In genomic region chr4:62582365-62583264, GRCm38 (mm10) we compare ENCODE assay signal across 9 mouse cellular contexts. TPM values are rescaled to one million over a fixed set of nuclear protein-coding genes. Genes with fewer than 3 reads are reported as not detected.
DNase-seq lines count a peak whose midpoint lies in the region; ATAC-seq and TF ChIP-seq lines count a peak whose summit lies in the region.
"Had no signal": no experiment of that assay in that cellular context is flagged by ENCODE, and none has a peak within 500 bp of the region (broad histone marks: within the 10 kb centered on the region; RNA-seq: fewer than 3 reads in every experiment).

No protein-coding gene starts in this region.

- H3K4me3 ChIP-seq in heart, adult 2 months = peak overlapping the region; percentile 46; the same call in 1 of the 2 replicates
- peak overlapping the region; percentile 48 for H3K4me3 ChIP-seq in forebrain, embryonic 15.5 days
- H3K4me3 ChIP-seq in kidney, adult 2 months (ENCODE audit: insufficient read depth, low read depth, low read length) = peak overlapping the region; percentile 3; the same call in 1 of the 2 replicates
- H3K4me3 ChIP-seq in limb, embryonic 11.5 days (ENCODE audit: low read depth, low read length) = no peak overlapping the region

- peak; percentile 97 for ATAC-seq in forebrain, embryonic 15.5 days (replicated peaks)
- ATAC-seq in limb, embryonic 11.5 days (ENCODE audit: insufficient number of reproducible peaks, low FRiP score, low TSS enrichment, low read depth) = no peak

- no peaks in the 10 kb centered on the region for H3K27me3 ChIP-seq in heart, adult 2 months (ENCODE audit: control insufficient read depth, insufficient read depth, low read length)
- H3K27me3 ChIP-seq in forebrain, embryonic 15.5 days = no peaks in the 10 kb centered on the region
- H3K27me3 ChIP-seq in kidney, adult 2 months (replicated peaks; ENCODE audit: control insufficient read depth, insufficient read depth, low read length) = no peaks in the 10 kb centered on the region
- H3K27me3 ChIP-seq in limb, embryonic 11.5 days (ENCODE audit: control insufficient read depth, insufficient read depth, low read length) = peaks cover 27% of the 10 kb centered on the region

- TF ChIP-seq POLR2A in heart, adult 2 months (IDR thresholded peaks at IDR 0.05; ENCODE audit: insufficient read depth, low read depth, low read length) = no peak
- TF ChIP-seq POLR2A in brain, embryonic 14.5 days (IDR thresholded peaks at IDR 0.05; ENCODE audit: borderline replicate concordance, extremely low read depth, insufficient read depth, insufficient read length, poor library complexity, severe bottlenecking) = no peak
- no peak for TF ChIP-seq POLR2A in kidney, adult 2 months (IDR thresholded peaks at IDR 0.05; ENCODE audit: low read depth, low read length)

- DNase-seq in heart, adult 2 months = no peak
- no peak for DNase-seq in heart, postnatal 10 days
- DNase-seq in brain, embryonic 14.5 days (ENCODE audit: low read depth) = peak; percentile 97
- no peak for DNase-seq in kidney, adult 2 months
- DNase-seq in limb, embryonic 11.5 days (ENCODE audit: low spot score) = peak; percentile 37
- peak; percentile 37 for DNase-seq in neural tube, embryonic 10.5 days (ENCODE audit: extremely low spot score, low spot score)
- DNase-seq in urinary bladder, postnatal 25 days (ENCODE audit: low spot score) = no peak

- no peak for TF ChIP-seq CTCF in heart, adult 2 months (IDR thresholded peaks at IDR 0.05)
- no peak for TF ChIP-seq CTCF in brain, embryonic 14.5 days (IDR thresholded peaks at IDR 0.05; ENCODE audit: borderline replicate concordance, extremely low read depth, insufficient read depth, insufficient read length)
- no peak for TF ChIP-seq CTCF in kidney, adult 2 months (conservative IDR thresholded peaks at IDR 0.05; ENCODE audit: insufficient read depth, insufficient read length, low read depth, low read length)

- no peaks in the 10 kb centered on the region for H3K79me2 ChIP-seq in heart, adult 2 months (replicated peaks; ENCODE audit: control insufficient read depth, insufficient read depth, low read length)

- no peaks in the 10 kb centered on the region for H3K9me3 ChIP-seq in forebrain, embryonic 15.5 days
- no peaks in the 10 kb centered on the region for H3K9me3 ChIP-seq in limb, embryonic 11.5 days (ENCODE audit: control insufficient read depth, low read length)

- H3K36me3 ChIP-seq in heart, adult 2 months (ENCODE audit: control insufficient read depth, insufficient read depth, low read length) = no peaks in the 10 kb centered on the region
- H3K36me3 ChIP-seq in forebrain, embryonic 15.5 days = no peaks in the 10 kb centered on the region
- H3K36me3 ChIP-seq in kidney, adult 2 months (ENCODE audit: control insufficient read depth, insufficient read depth, low read length) = no peaks in the 10 kb centered on the region
- no peaks in the 10 kb centered on the region for H3K36me3 ChIP-seq in limb, embryonic 11.5 days (ENCODE audit: control insufficient read depth, insufficient read depth, low read length)

- H3K4me1 ChIP-seq in heart, adult 2 months (ENCODE audit: control insufficient read depth, insufficient read depth, low read length) = 0 out of 2 replicates have a peak, but pooled peaks cover 2% of the 10 kb centered on the region
- H3K4me1 ChIP-seq in forebrain, embryonic 15.5 days = peaks cover 51% of the 10 kb centered on the region
- H3K4me1 ChIP-seq in kidney, adult 2 months (ENCODE audit: control insufficient read depth, insufficient read depth, low read length) = no peaks in the 10 kb centered on the region
- peaks cover 4% of the 10 kb centered on the region; the same call in 1 of the 2 replicates for H3K4me1 ChIP-seq in limb, embryonic 11.5 days (ENCODE audit: control insufficient read depth, insufficient read depth, low read length)

- intact Hi-C loops in heart, adult 2 months (cut with DNase I) = no loop called here
- intact Hi-C loops in heart, postnatal 10 days (cut with DNase I) = no loop called here

- TF ChIP-seq EP300 in heart, adult 2 months (IDR thresholded peaks at IDR 0.05; ENCODE audit: insufficient read depth, low read depth, low read length) = no peak

- no peak overlapping the region; the same call in 1 of the 2 replicates for H3K27ac ChIP-seq in heart, adult 2 months
- H3K27ac ChIP-seq in forebrain, embryonic 15.5 days (replicated peaks) = peak overlapping the region; percentile 84
- H3K27ac ChIP-seq in kidney, adult 2 months (ENCODE audit: insufficient read depth, low read depth, low read length) = no peak overlapping the region
- no peak overlapping the region for H3K27ac ChIP-seq in limb, embryonic 11.5 days (replicated peaks; ENCODE audit: low read depth, low read length)

- H3K9ac ChIP-seq in heart, adult 2 months (ENCODE audit: low read depth, low read length) = no peak overlapping the region
- H3K9ac ChIP-seq in forebrain, embryonic 15.5 days (replicated peaks) = peak overlapping the region; percentile 45; the same call in 1 of the 2 replicates
- no peak overlapping the region for H3K9ac ChIP-seq in limb, embryonic 11.5 days (ENCODE audit: low read length)

- peak overlapping the region; percentile 73 for H3K4me2 ChIP-seq in forebrain, embryonic 15.5 days (replicated peaks)
- H3K4me2 ChIP-seq in limb, embryonic 11.5 days (ENCODE audit: low read depth, severe bottlenecking) = peak overlapping the region; percentile 66

- WGBS in heart, adult 2 months = 36% methylated on average over 18 of the region's 18 CpGs
- 7% methylated on average over 18 of the region's 18 CpGs for WGBS in forebrain, embryonic 15.5 days
- WGBS in kidney, adult 2 months = 33% methylated on average over 18 of the region's 18 CpGs
- WGBS in limb, embryonic 11.5 days = 23% methylated on average over 18 of the region's 18 CpGs

RNA-seq across cellular contexts. Expression of gene Rgs3, which starts 23.0 kb away (rescaled TPM):
- total RNA-seq in heart, adult 2 months (2021) = 10 to 100 TPM; 23.5 to 33.7 TPM
- 48.1 and 49.4 TPM in 2 replicates for polyA plus RNA-seq in heart, adult 2 months (2012; rRNA removed)
- 10 to 100 TPM; 51.1 to 60.0 TPM for total RNA-seq in heart, postnatal 10 days (2021)
- 68.8 and 92.5 TPM in 2 replicates for polyA plus RNA-seq in brain, embryonic 14.5 days (2012; rRNA removed)
- 46.7 and 53.4 TPM in 2 replicates for polyA plus RNA-seq in forebrain, embryonic 15.5 days (2015; fragmentation: Nextera tagmentation; extraction: Ambion mirVana)
- polyA plus RNA-seq in kidney, adult 2 months (2012; rRNA removed) = 43.1 and 43.5 TPM in 2 replicates
- 20.1 and 22.9 TPM in 2 replicates for polyA plus RNA-seq in limb, embryonic 11.5 days (2014; fragmentation: Nextera tagmentation; extraction: Ambion mirVana)
- total RNA-seq: MEL had no signal

RNA-seq across cellular contexts. Expression of gene 4933430I17Rik, which starts 57.4 kb away (rescaled TPM):
- total RNA-seq in heart, adult 2 months (2021) = not detected
- polyA plus RNA-seq in heart, adult 2 months (2012; rRNA removed) = not detected in 2 replicates
- under 1 TPM; 0.22 to 0.34 TPM for total RNA-seq in heart, postnatal 10 days (2021)
- polyA plus RNA-seq in brain, embryonic 14.5 days (2012; rRNA removed) = 0.77 and 1.0 TPM in 2 replicates
- 0.60 and 0.79 TPM in 2 replicates for polyA plus RNA-seq in forebrain, embryonic 15.5 days (2015; fragmentation: Nextera tagmentation; extraction: Ambion mirVana)
- polyA plus RNA-seq in kidney, adult 2 months (2012; rRNA removed) = 0.17 and 0.20 TPM in 2 replicates
- 1.3 and 1.4 TPM in 2 replicates for polyA plus RNA-seq in limb, embryonic 11.5 days (2014; fragmentation: Nextera tagmentation; extraction: Ambion mirVana)

RNA-seq across cellular contexts. Expression of gene Pole3, which starts 57.7 kb away (rescaled TPM):
- total RNA-seq in heart, adult 2 months (2021) = 10 to 100 TPM; 16.1 to 19.1 TPM
- 10.5 and 18.0 TPM in 2 replicates for polyA plus RNA-seq in heart, adult 2 months (2012; rRNA removed)
- 10 to 100 TPM; 23.4 to 24.4 TPM for total RNA-seq in heart, postnatal 10 days (2021)
- 46.1 and 47.9 TPM in 2 replicates for polyA plus RNA-seq in brain, embryonic 14.5 days (2012; rRNA removed)
- polyA plus RNA-seq in forebrain, embryonic 15.5 days (2015; fragmentation: Nextera tagmentation; extraction: Ambion mirVana) = 83.9 and 88.4 TPM in 2 replicates
- polyA plus RNA-seq in kidney, adult 2 months (2012; rRNA removed) = 15.6 and 19.7 TPM in 2 replicates
- polyA plus RNA-seq in limb, embryonic 11.5 days (2014; fragmentation: Nextera tagmentation; extraction: Ambion mirVana) = 107 and 116 TPM in 2 replicates

Comparison
In these comparisons a context has a peak if more than half of its experiments do, and no peak if none do; other contexts are left out.
1. DNase-seq: peak in brain, embryonic 14.5 days (single experiment), limb, embryonic 11.5 days (single experiment) and neural tube, embryonic 10.5 days (single experiment); none in heart, adult 2 months (0 of 2), heart, postnatal 10 days (0 of 2), kidney, adult 2 months (single experiment) and urinary bladder, postnatal 25 days (single experiment).